Mouse (Mus musculus) intestine, embryonic 14.5 days (tissue): ENCODE measurements around the gene Batf2. TPM values are rescaled to one million over a fixed set of nuclear protein-coding genes. Genes with fewer than 3 reads are reported as not detected.

Source experiments
- polyA plus RNA-seq: library from polyadenylated mRNA; unstranded; fragments of >200 nt; fragmentation: Nextera tagmentation; extraction: Ambion mirVana; gene quantifications from 2 replicates; pipeline ENCODE4 v1.2.1, GENCODE M21; 2014

Gene Batf2
- polyA plus RNA-seq, 1 experiment from 2014 or later: 1.1 TPM

Other genes starting within 250 kb of the Batf2 start
- 2.0 and 2.1 TPM in 2 replicates for gene Tigd3, start 246.8 kb upstream of the Batf2 start, polyA plus RNA-seq
- gene Dpf2, start 228.0 kb upstream of the Batf2 start, polyA plus RNA-seq: 131 and 145 TPM in 2 replicates
- gene Cdc42ep2, start 216.2 kb upstream of the Batf2 start, polyA plus RNA-seq: 7.0 and 9.3 TPM in 2 replicates
- gene Pola2, start 176.8 kb upstream of the Batf2 start, polyA plus RNA-seq: 84.4 and 87.9 TPM in 2 replicates
- not detected in 2 replicates for gene Slc22a20, start 154.8 kb upstream of the Batf2 start, polyA plus RNA-seq
- 9.4 and 10.1 TPM in 2 replicates for gene Capn1, start 125.1 kb upstream of the Batf2 start, polyA plus RNA-seq
- 24.5 and 28.1 TPM in 2 replicates for gene Syvn1, start 94.4 kb upstream of the Batf2 start, polyA plus RNA-seq
- gene Mrpl49, start 83.2 kb upstream of the Batf2 start, polyA plus RNA-seq: 82.1 and 82.5 TPM in 2 replicates
- gene Fau, start 83.1 kb upstream of the Batf2 start, polyA plus RNA-seq: 1,017 and 1,054 TPM in 2 replicates
- gene Znhit2, start 79.8 kb upstream of the Batf2 start, polyA plus RNA-seq: 33.8 and 38.3 TPM in 2 replicates
- 30.6 and 31.4 TPM in 2 replicates for gene Tm7sf2, start 72.6 kb upstream of the Batf2 start, polyA plus RNA-seq
- gene Vps51, start 63.8 kb upstream of the Batf2 start, polyA plus RNA-seq: 63.9 and 65.0 TPM in 2 replicates
- gene Tmem262, start 61.0 kb upstream of the Batf2 start, polyA plus RNA-seq: not detected in 2 replicates
- gene Gm28374, start 58.7 kb upstream of the Batf2 start, polyA plus RNA-seq: 1.1 and 1.5 TPM in 2 replicates
- 70.9 and 77.0 TPM in 2 replicates for gene Zfpl1, start 56.0 kb upstream of the Batf2 start, polyA plus RNA-seq
- gene Cdca5, start 56.0 kb upstream of the Batf2 start, polyA plus RNA-seq: 43.3 and 44.1 TPM in 2 replicates
- 0.22 and 0.59 TPM in 2 replicates for gene AC131692.1, start 46.6 kb upstream of the Batf2 start, polyA plus RNA-seq
- 4.1 and 4.4 TPM in 2 replicates for gene Naaladl1, start 35.2 kb upstream of the Batf2 start, polyA plus RNA-seq
- 53.9 and 59.9 TPM in 2 replicates for gene Sac3d1, start 22.3 kb upstream of the Batf2 start, polyA plus RNA-seq
- 35.4 and 36.0 TPM in 2 replicates for gene Snx15, start 12.7 kb upstream of the Batf2 start, polyA plus RNA-seq
- 101 and 110 TPM in 2 replicates for gene Arl2, start 565 bp downstream of the Batf2 start, polyA plus RNA-seq
- gene Majin, start 43.4 kb downstream of the Batf2 start, polyA plus RNA-seq: not detected in 2 replicates
- gene Gpha2, start 85.4 kb downstream of the Batf2 start, polyA plus RNA-seq: 0.53 and 1.1 TPM in 2 replicates
- 24.1 and 27.5 TPM in 2 replicates for gene Ppp2r5b, start 94.9 kb downstream of the Batf2 start, polyA plus RNA-seq
- 11.6 and 12.9 TPM in 2 replicates for gene Atg2a, start 100.7 kb downstream of the Batf2 start, polyA plus RNA-seq
- 46.9 and 47.7 TPM in 2 replicates for gene Ehd1, start 135.7 kb downstream of the Batf2 start, polyA plus RNA-seq
- 1.5 and 1.8 TPM in 2 replicates for gene Cdc42bpg, start 165.5 kb downstream of the Batf2 start, polyA plus RNA-seq
- gene Men1, start 194.0 kb downstream of the Batf2 start, polyA plus RNA-seq: 55.2 and 56.2 TPM in 2 replicates
- gene Map4k2, start 200.2 kb downstream of the Batf2 start, polyA plus RNA-seq: 7.6 and 9.2 TPM in 2 replicates
- gene Sf1, start 222.7 kb downstream of the Batf2 start, polyA plus RNA-seq: 135 and 143 TPM in 2 replicates
- 5.9 and 6.2 TPM in 2 replicates for gene Pygm, start 243.4 kb downstream of the Batf2 start, polyA plus RNA-seq